Mouse (Mus musculus) liver, adult (tissue): Measurements from ENCODE around the gene Ift43.

ENCODE experiments used
- GATA4 ChIP-seq: IDR thresholded peaks from 2 replicates; pipeline ENCODE4 v1.6.1; 2014; ENCODE audit warnings: mild to moderate bottlenecking, low read length; ENCODE audit not compliant: insufficient replicate concordance

The Ift43 gene

DNA sequence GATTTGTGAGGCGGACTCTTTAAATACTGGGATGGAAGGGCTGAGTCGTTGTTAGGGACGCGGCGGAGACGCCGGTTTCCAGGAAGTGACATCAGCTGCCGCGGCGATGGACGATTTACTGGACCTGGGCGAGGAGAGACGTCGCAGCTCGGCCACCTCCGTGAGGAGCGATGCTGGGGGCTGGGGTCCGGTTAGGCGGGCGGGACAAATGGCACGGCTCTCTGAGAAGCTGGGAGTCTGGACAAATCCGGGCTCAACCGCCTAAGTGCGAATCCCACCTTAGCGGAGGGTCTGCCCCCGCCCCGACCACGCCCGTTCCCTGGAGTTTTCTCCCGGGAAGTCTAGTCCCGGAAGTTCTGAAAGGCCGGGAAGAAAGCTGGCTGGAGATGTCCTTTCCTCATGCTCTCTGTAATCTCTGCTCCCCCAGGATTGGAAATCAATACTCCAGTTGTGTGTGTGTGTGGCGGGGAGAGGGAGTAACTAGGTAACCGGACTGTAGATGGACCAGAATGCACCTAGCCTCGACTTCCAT is at the start of gene Ift43:
TSS of gene Ift43 (plus strand) at position 61 of the 532 bp plus-strand sequence.
- TF ChIP-seq GATA4, result no peak

DNA sequence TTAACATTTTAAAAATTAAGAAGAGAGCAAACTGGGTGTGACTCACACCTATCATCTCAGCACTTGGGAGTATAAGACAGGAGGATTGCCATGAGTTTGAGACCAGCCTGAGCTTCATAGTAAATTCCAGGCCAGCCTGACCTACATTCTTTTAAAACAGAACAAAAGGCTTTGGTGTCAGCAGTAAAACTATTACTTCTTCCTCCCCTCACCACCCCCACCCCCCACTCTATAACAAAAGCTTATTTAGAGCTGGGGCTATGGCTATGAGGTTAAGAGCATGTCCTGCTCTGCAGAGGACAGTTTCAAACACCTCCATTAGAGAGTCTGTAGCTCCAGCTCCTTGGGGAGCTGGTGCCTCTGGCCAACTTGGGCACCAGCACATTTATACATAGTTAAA is 46.8 kb upstream of the Ift43 start:
- TF ChIP-seq GATA4, result no peak

DNA sequence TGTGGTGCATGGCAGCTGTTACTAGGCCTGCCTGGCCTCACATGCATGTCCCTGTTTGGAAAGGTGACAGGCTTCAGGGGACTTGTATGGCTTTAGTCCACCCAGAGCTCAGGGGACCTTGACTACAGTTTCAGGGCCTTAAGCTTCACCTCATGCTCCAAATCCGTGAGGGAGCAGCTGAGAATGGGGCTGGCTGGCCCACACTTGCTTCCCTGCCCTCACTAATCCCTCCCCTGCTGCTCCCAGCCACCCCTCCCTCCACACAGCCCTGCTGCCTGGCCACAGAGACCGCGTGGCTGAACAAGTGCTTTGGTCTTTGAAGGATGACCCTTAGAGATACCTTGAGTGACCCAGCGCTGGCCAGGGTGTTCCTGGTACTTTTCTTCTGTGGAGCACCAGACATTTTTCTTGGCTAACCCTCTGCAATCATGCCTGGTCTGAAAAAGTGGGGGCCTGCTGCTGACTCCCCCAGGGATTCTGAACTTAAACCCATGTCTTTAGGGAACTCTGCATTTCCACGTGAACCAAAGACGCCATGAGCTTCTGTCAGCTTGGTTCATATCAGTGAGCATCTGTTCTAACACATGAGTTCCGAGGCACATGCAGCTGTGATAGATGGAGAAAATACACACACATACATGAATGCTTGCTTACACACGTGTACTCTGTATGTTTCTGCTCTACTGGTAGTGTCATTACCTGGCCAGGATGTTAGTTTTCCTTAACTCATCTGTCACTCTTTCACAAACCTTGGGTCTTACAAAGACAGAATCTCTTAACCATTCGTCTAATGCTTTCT is 45.8 kb upstream of the Ift43 start:
- TF ChIP-seq GATA4, result no peak

GRCm38 (mm10) chr12:86037235-86037921 is 45.0 kb upstream of the Ift43 start:
- no peak for TF ChIP-seq GATA4

GRCm38 (mm10) chr12:86039078-86039477 is 43.3 kb upstream of the Ift43 start:
- no peak for TF ChIP-seq GATA4

- TF ChIP-seq GATA4, result no peak
These were observed 42.6 kb upstream of the Ift43 start for GRCm38 (mm10) chr12:86039751-86040150.

- no peak for TF ChIP-seq GATA4
These were observed 36.2 kb upstream of the Ift43 start for GRCm38 (mm10) chr12:86046141-86046540.

DNA sequence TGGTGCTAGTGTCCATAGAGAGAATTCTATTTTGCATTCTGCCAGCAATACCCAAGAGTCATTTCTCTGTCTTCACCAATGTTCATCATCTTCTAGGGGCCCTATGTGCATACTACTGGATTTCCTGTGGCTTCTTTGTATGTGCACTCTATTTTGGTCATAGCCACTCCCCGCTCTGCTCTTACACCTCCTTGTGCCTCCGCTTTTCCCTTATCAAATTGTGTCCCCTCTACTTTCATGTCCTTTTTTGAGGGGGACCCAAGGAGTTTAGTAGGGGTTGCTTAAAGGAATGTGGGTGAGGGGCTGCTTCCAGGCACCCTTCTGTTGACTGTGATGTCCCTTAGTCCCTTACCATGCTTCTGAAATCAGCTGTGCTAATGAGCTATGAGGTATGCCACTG is 35.6 kb upstream of the Ift43 start:
- TF ChIP-seq GATA4, result no peak

DNA sequence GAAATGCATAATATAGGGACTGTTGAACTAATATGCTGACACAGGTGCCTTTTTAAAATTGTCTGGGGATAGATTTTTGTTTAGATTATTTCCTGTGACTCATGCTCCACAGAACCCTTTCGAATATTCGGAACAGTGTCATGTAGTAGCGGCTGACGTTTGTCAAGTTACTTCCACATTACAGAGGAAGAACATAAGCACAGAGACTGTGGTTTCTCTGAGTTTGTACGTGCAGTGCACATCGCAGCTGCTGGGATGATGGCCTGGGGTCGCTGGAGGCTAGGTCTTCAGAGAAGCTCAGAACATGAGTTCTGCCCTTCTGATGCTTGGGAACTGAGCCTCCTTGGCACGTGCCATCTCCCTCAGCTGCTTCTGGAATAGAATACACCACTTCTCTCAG is 35.0 kb upstream of the Ift43 start:
- TF ChIP-seq GATA4, result no peak

GRCm38 (mm10) chr12:86049813-86050212 is 32.5 kb upstream of the Ift43 start:
- TF ChIP-seq GATA4, result no peak

DNA sequence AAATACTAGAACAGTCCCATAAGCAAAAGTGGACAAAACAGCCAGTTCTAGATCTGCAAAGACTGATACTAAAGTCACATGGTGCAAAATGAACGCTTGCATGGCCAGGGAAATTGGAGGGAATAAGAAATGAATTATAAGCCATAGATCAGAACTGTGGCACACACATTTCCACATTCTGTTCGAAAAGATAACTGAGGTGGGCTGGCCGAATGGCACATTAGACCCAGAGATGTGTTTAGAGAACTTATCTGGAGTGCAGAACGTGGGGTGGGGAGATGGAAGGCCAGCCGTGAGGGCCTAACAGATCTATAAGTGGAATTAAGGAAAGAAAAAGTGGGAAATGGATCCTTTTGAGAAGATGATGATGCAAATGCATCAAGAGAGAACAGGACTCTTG is 30.9 kb upstream of the Ift43 start:
- TF ChIP-seq GATA4, result no peak

GRCm38 (mm10) chr12:86055306-86055705 is 27.0 kb upstream of the Ift43 start:
- no peak for TF ChIP-seq GATA4

DNA sequence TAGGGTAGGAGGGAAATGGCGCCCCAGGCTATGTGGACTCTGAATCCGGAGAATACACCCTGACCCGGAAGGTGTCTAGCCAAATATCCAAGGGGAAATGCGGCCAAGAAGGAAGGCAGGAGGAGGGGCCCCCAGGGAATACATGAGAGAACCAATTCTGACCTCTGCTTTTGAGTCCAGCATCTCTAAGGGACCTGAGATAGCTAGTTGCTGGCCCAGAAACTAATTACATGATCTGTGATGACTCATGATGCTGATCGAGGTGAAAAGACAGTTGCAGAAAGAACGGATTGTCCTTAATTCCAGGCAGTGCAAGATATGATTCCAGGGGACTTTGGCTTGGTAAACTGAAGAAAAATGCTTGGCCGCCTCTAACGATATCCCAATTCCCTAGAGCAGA is 25.4 kb upstream of the Ift43 start:
- TF ChIP-seq GATA4, result no peak

DNA sequence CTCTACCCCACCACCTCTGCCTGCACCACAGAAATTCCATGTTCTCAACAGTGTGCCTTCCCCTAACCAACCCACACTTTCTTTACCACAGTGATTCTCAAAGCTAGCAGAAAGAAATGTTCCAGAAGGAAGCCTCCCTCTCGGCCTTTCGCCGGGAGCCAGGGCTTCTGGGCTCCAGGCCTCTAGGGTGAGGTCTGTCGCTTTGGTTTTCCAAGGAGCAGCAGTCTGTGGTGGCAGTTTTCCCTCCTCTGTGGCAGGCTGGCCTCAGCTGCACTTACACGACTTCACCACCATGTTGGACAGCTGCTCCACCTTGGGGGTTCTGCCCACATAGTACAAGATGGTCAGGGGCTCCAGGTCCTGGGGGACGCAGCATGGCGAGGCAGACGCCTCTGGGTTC is 24.8 kb upstream of the Ift43 start:
- no peak for TF ChIP-seq GATA4

DNA sequence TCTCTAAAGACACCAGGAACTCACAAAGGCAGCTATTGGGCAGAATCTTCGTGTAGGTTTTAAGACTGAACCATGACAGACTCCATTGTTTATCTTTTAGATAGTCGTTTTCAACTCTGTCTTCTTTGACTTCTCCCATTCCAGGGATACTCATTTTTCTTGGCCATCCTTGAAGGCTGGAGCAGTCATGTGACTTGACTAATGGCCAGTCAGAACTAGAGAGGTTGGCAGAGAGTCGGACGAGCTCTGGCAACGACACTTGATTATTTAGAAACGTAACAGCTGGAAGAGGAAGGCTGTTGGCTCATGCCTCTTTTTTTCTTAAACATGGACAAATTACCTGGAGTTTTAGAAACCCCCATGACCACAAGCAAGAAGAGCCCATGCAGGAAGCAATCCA is 23.0 kb upstream of the Ift43 start:
- TF ChIP-seq GATA4, result no peak

GRCm38 (mm10) chr12:86064796-86065195 is 17.5 kb upstream of the Ift43 start:
- TF ChIP-seq GATA4, result no peak

DNA sequence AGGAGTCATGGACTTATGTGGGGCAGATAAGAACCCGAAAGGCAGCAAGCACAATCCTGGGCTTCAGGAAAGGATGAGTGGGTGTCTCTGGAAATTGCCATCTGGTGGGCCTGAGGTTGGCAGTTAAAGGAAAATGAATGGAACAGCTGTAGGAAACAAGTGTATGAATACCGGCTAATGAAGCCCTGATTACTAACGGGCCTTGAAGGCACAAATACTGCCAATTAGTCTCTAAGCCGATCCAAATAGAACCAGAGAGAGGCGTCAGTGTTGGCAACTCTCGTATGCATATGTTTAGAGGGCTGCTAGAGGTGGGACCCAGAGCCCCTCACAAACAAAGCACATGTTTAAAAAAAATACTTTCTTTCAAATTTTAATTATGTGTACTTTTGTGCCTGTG is 10.9 kb upstream of the Ift43 start:
- TF ChIP-seq GATA4, result no peak

DNA sequence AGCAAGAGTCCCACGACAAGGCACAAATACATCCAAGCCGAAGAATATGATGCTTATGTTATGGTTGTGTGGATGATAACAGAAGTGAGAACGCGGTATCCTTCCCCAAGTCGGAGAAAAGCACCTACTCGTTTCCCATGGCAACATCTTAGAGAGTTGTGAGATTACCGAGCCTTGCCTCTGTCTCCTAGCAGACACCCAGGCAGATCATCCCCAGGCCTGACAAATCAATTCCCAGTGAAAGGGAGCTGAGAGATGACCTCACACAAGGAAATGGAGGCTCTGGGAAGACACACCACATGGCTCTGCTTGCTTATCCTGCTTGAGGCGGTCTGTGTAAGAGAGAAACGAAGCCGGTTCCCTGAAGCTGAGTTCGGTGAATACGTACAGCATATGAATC is 7.7 kb upstream of the Ift43 start:
- TF ChIP-seq GATA4, result no peak
